Mouse (Mus musculus): ENCODE data around the gene Tmem182. TPM values are rescaled to one million over a fixed set of nuclear protein-coding genes. Genes with fewer than 3 reads are reported as not detected.

The Tmem182 gene
- polyA plus RNA-seq, 2 experiments from 2014 or later = not detected

- ATAC-seq = no peak
These were observed 4.5 kb upstream of the Tmem182 start for GRCm38 (mm10) chr1:40800908-40801307.

- ATAC-seq = no peak
These were observed 2.6 kb upstream of the Tmem182 start for GRCm38 (mm10) chr1:40802759-40803158.

- no peak for ATAC-seq
These were observed 1.3 kb upstream of the Tmem182 start for GRCm38 (mm10) chr1:40804118-40804517.

- ATAC-seq = no peak
These were observed 490 bp downstream of the Tmem182 start for GRCm38 (mm10) chr1:40805891-40806290.

GRCm38 (mm10) chr1:40808643-40809042, 3.2 kb downstream of the Tmem182 start:
- ATAC-seq = no peak

- no peak for ATAC-seq
These were observed 9.9 kb downstream of the Tmem182 start for GRCm38 (mm10) chr1:40815071-40815845.

- ATAC-seq = no peak
These were observed 19.1 kb downstream of the Tmem182 start for GRCm38 (mm10) chr1:40824517-40824916.

GRCm38 (mm10) chr1:40824936-40825335, 19.5 kb downstream of the Tmem182 start:
- ATAC-seq = no peak

- ATAC-seq = no peak
These were observed 20.4 kb downstream of the Tmem182 start for GRCm38 (mm10) chr1:40825826-40826225.

GRCm38 (mm10) chr1:40829213-40829914, 24.0 kb downstream of the Tmem182 start:
- ATAC-seq = no peak

GRCm38 (mm10) chr1:40830712-40831507, 25.5 kb downstream of the Tmem182 start:
- no peak for ATAC-seq

- no peak for ATAC-seq
These were observed 30.1 kb downstream of the Tmem182 start for GRCm38 (mm10) chr1:40835468-40835867.

GRCm38 (mm10) chr1:40840605-40841004, 35.2 kb downstream of the Tmem182 start:
- ATAC-seq = no peak

- ATAC-seq = no peak
These were observed 35.8 kb downstream of the Tmem182 start for GRCm38 (mm10) chr1:40841032-40841761.

- no peak for ATAC-seq
These were observed 39.2 kb downstream of the Tmem182 start for GRCm38 (mm10) chr1:40844616-40845015.

- ATAC-seq = no peak
These were observed 42.0 kb downstream of the Tmem182 start for GRCm38 (mm10) chr1:40847196-40847938.

- no peak for ATAC-seq
These were observed 45.9 kb downstream of the Tmem182 start for GRCm38 (mm10) chr1:40851286-40851685.

GRCm38 (mm10) chr1:40855268-40855667, 49.9 kb downstream of the Tmem182 start:
- ATAC-seq = no peak

GRCm38 (mm10) chr1:40856846-40857636, 51.6 kb downstream of the Tmem182 start:
- ATAC-seq = no peak

- no peak for ATAC-seq
These were observed 59.6 kb downstream of the Tmem182 start for GRCm38 (mm10) chr1:40865043-40865442.

- no peak for ATAC-seq
These were observed 61.7 kb downstream of the Tmem182 start for GRCm38 (mm10) chr1:40867106-40867505.
